Comparison of ENCODE assay signal across 26 mouse cellular contexts in genomic region chr3:41695681-41696080, GRCm38 (mm10). TPM values are rescaled to one million over a fixed set of nuclear protein-coding genes. Genes with fewer than 3 reads are reported as not detected.
DNase-seq lines count a peak whose midpoint lies in the region; ATAC-seq and TF ChIP-seq lines count a peak whose summit lies in the region.
"Had no signal": no experiment of that assay in that cellular context is flagged by ENCODE, and none has a peak within 500 bp of the region (broad histone marks: within the 10 kb centered on the region; RNA-seq: fewer than 3 reads in every experiment).

No protein-coding gene starts in this region.

- no peak overlapping the region for H3K4me3 ChIP-seq in ES-Bruce4 (ENCODE audit: low read depth, low read length)
- no peak overlapping the region for H3K4me3 ChIP-seq in intestine, postnatal 0 days (ENCODE audit: low read depth, low read length)
- H3K4me3 ChIP-seq: embryonic facial prominence, embryonic 13.5 days; embryonic facial prominence, embryonic 15.5 days; erythroblast, embryonic 14.5 days; forebrain, embryonic 10.5 days; forebrain, embryonic 12.5 days; forebrain, embryonic 15.5 days had no signal

- TF ChIP-seq EP300 in ES-Bruce4 (IDR thresholded peaks at IDR 0.05; ENCODE audit: insufficient read depth, low read depth, low read length) = peak; percentile 90

- WGBS in intestine, postnatal 0 days = 61% methylated on average over 1 of the region's 1 CpGs

- no peak overlapping the region for H3K9ac ChIP-seq in ES-Bruce4 (ENCODE audit: low read depth, poor library complexity, severe bottlenecking)
- H3K9ac ChIP-seq in intestine, postnatal 0 days (ENCODE audit: low read depth, low read length) = no peak overlapping the region
- H3K9ac ChIP-seq: embryonic facial prominence, embryonic 13.5 days; embryonic facial prominence, embryonic 15.5 days; forebrain, embryonic 12.5 days; forebrain, embryonic 15.5 days; forebrain, postnatal 0 days had no signal

- H3K4me2 ChIP-seq in intestine, postnatal 0 days (replicated peaks; ENCODE audit: low read depth) = no peak overlapping the region
- H3K4me2 ChIP-seq: embryonic facial prominence, embryonic 13.5 days; embryonic facial prominence, embryonic 15.5 days; forebrain, embryonic 12.5 days; forebrain, embryonic 15.5 days had no signal

- ATAC-seq in intestine, postnatal 0 days = no peak
- ATAC-seq: forebrain, embryonic 15.5 days; forebrain, postnatal 0 days; Patski had no signal

- H3K4me1 ChIP-seq in ES-Bruce4 (ENCODE audit: control insufficient read depth, insufficient read depth, low read length) = no peaks in the 10 kb centered on the region
- no peaks in the 10 kb centered on the region for H3K4me1 ChIP-seq in intestine, postnatal 0 days (replicated peaks; ENCODE audit: control insufficient read depth, insufficient read depth, low read length)
- H3K4me1 ChIP-seq: embryonic facial prominence, embryonic 13.5 days; embryonic facial prominence, embryonic 15.5 days; forebrain, embryonic 10.5 days; forebrain, embryonic 12.5 days had no signal

- H3K27ac ChIP-seq in ES-Bruce4 (ENCODE audit: insufficient read depth, low read length) = 0 out of 2 replicates have a peak overlapping the region, but pooled peaks have one; percentile 20
- H3K27ac ChIP-seq in intestine, postnatal 0 days (ENCODE audit: low read depth, low read length) = no peak overlapping the region
- H3K27ac ChIP-seq: embryonic facial prominence, embryonic 13.5 days; embryonic facial prominence, embryonic 15.5 days; forebrain, embryonic 10.5 days; forebrain, embryonic 12.5 days; forebrain, embryonic 15.5 days had no signal

- H3K9me3 ChIP-seq in ES-Bruce4 (replicated peaks; ENCODE audit: control insufficient read depth, insufficient read depth, low read length, poor library complexity, severe bottlenecking) = no peaks in the 10 kb centered on the region
- H3K9me3 ChIP-seq in intestine, postnatal 0 days (ENCODE audit: control insufficient read depth) = no peaks in the 10 kb centered on the region
- H3K9me3 ChIP-seq: embryonic facial prominence, embryonic 13.5 days; embryonic facial prominence, embryonic 15.5 days; forebrain, embryonic 12.5 days; forebrain, embryonic 15.5 days; G1E had no signal

- TF ChIP-seq POLR2A in ES-Bruce4 (IDR thresholded peaks at IDR 0.05; ENCODE audit: insufficient read depth, low read length) = no peak

- no peaks in the 10 kb centered on the region for H3K27me3 ChIP-seq in ES-Bruce4 (ENCODE audit: control insufficient read depth, insufficient read depth, low read length, poor library complexity, severe bottlenecking)
- no peaks in the 10 kb centered on the region for H3K27me3 ChIP-seq in intestine, postnatal 0 days (replicated peaks; ENCODE audit: control insufficient read depth, insufficient read depth, low read length)
- H3K27me3 ChIP-seq: embryonic facial prominence, embryonic 13.5 days; embryonic facial prominence, embryonic 15.5 days; forebrain, embryonic 12.5 days; forebrain, embryonic 15.5 days; Patski had no signal

- no peak for TF ChIP-seq CTCF in ES-Bruce4 (IDR thresholded peaks at IDR 0.05; ENCODE audit: low read depth, low read length)
- no peak for TF ChIP-seq CTCF in intestine, postnatal 0 days (IDR thresholded peaks at IDR 0.05; ENCODE audit: low read depth)

- DNase-seq in ES-CJ7 (ENCODE audit: low read depth, low spot score) (peak; percentile 89), R1 (ENCODE audit: low read depth, low spot score) (peak; percentile 88), ZHBTc4 (ENCODE audit: low read depth, low spot score) (peak; percentile 77)
- no peak for DNase-seq in layer of hippocampus, postnatal 36 days
- DNase-seq in gastrocnemius, adult 8-10 months (ENCODE audit: low spot score in 2 of 2) = no peak
- DNase-seq: adrenal gland, adult 2 months; adrenal gland, postnatal 10 days; adrenal gland, postnatal 25 days; cerebellum, adult 11 months; cerebellum, adult 18-20 months; cerebellum, adult 8-10 months; cerebellum, adult 9-11 months; cerebellum, postnatal 14 days; cerebellum, postnatal 36 days; embryo, embryonic 11 days; forebrain, postnatal 0 days had no signal

- no peaks in the 10 kb centered on the region for H3K36me3 ChIP-seq in ES-Bruce4 (ENCODE audit: control insufficient read depth, insufficient read depth, low read length, poor library complexity, severe bottlenecking)
- H3K36me3 ChIP-seq in intestine, postnatal 0 days (ENCODE audit: control insufficient read depth, insufficient read depth) = 0 out of 2 replicates have a peak, but pooled peaks cover 5% of the 10 kb centered on the region

RNA-seq across cellular contexts. Expression of gene Sclt1, which starts 46.6 kb away (rescaled TPM):
- polyA plus RNA-seq in ES-Bruce4 (2011; ENCODE audit: insufficient read depth, insufficient read length, low read depth, missing spikeins) = 16.4 and 21.4 TPM in 2 replicates
- total RNA-seq in layer of hippocampus, postnatal 36 days (2021) = 10 to 100 TPM; 17.8 to 19.4 TPM
- total RNA-seq in gastrocnemius, adult 8-10 months (2022) = 1 to 10 TPM; 3.8 to 5.7 (median 4.1) TPM
- polyA plus RNA-seq in intestine, postnatal 0 days (2015; fragmentation: Nextera tagmentation; extraction: Ambion mirVana) = 7.1 and 9.4 TPM in 2 replicates

RNA-seq across cellular contexts. Expression of gene D3Ertd751e, which starts 46.7 kb away (rescaled TPM):
- polyA plus RNA-seq in ES-Bruce4 (2011; ENCODE audit: insufficient read depth, insufficient read length, low read depth, missing spikeins) = 5.2 TPM in 2 replicates
- 10 to 100 TPM in 1 of 2 experiments, 1 to 10 TPM in 1; 8.3 to 12.1 TPM for total RNA-seq in layer of hippocampus, postnatal 36 days (2021)
- total RNA-seq in gastrocnemius, adult 8-10 months (2022) = 1 to 10 TPM; 2.6 to 4.3 (median 3.6) TPM
- 10.7 and 11.1 TPM in 2 replicates for polyA plus RNA-seq in intestine, postnatal 0 days (2015; fragmentation: Nextera tagmentation; extraction: Ambion mirVana)

Comparison
In these comparisons a context has a peak if more than half of its experiments do, and no peak if none do; other contexts are left out.
1. DNase-seq: peak in ES-CJ7 (single experiment), R1 (single experiment) and ZHBTc4 (single experiment); none in layer of hippocampus, postnatal 36 days (0 of 2) and gastrocnemius, adult 8-10 months (0 of 2).